Mouse (Mus musculus) kidney, adult 10 weeks (tissue): Measurements from ENCODE around the gene Sebox. TPM values are rescaled to one million over a fixed set of nuclear protein-coding genes. Genes with fewer than 3 reads are reported as not detected.

ENCODE experiments used
- polyA plus RNA-seq: library from polyadenylated mRNA; stranded (reverse); fragments of 350-450 nt; fragmentation: Illumina TruSeq; extraction: RNeasy Lipid Tissue Mini Kit (QIAGEN cat#74804); gene quantifications from one replicate; pipeline ENCODE4 v1.2.3, GENCODE M21; 2014; ENCODE audit warnings: low read depth, low replicate concordance

The Sebox gene
- polyA plus RNA-seq = not detected

DNA sequence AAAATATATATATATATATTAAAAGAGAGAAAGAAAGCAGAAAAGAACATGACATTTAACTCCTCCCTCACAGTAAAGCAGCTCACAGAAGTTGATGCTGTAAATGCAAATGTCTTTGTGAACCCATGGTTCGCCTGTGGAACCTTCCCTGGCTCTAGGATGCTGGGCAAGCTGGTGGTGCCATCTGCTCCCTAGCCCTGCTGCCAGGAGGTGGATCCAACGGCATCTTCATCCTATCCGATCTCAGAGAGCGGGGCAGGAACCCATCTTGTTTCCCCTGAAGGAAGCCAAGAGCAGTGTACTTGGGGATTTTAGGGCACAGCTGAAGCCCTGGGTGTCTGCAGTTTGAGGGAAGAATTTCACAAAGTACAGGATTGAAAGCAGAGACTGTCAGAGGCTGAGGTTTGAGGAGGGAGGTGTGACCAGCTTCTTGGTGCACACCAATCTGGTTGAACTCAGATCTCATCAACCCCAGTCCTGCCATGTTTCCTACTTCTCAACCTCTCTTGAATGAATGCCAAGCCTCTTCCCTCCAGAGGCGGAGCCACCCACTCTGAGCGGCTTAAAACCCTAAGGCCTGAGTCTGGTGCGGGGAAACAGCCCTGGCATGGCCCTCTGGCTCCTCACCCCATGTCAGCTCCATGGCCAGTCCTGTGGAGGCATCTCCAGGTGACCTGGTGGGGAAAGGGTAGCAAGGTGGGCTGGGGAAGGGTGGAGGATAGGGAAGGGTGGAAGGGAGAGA is at the start of gene Sebox:
Gene Sebox (plus strand): TSS at position 539 of the 742 bp plus-strand sequence.

DNA sequence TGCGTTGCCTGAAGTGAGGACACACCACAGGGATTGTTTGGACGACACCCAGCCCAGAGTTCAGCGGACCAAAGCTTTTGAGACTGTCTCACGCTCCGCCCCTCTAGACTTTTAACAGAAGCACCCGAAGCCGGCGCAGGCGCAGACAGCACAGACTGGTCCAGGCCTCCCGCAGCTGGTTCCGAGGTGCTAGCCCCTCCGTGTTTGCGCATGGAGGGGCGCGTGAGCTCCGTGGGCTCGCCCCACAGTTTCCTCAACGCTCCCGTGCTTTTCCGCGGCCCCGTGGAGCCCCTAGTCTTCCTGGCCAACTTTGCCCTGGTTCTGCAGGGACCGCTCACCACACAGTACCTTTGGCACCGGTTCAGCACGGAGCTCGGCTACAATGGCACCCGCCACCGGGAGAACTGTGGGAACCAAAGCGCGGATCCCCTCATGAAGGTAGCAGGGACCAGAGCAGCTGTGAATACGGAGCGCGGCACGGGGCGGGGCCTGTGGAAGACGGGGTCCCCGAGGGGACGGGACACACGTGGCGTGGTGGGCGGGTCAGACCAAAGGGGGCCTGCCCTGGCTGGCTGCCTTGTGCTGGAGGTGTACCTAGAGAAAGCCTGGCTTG is 37.6 kb upstream of the Sebox start, which contains the start of gene Slc46a1:
Gene Slc46a1 (plus strand): TSS at position 130 of the 613 bp plus-strand sequence.

DNA sequence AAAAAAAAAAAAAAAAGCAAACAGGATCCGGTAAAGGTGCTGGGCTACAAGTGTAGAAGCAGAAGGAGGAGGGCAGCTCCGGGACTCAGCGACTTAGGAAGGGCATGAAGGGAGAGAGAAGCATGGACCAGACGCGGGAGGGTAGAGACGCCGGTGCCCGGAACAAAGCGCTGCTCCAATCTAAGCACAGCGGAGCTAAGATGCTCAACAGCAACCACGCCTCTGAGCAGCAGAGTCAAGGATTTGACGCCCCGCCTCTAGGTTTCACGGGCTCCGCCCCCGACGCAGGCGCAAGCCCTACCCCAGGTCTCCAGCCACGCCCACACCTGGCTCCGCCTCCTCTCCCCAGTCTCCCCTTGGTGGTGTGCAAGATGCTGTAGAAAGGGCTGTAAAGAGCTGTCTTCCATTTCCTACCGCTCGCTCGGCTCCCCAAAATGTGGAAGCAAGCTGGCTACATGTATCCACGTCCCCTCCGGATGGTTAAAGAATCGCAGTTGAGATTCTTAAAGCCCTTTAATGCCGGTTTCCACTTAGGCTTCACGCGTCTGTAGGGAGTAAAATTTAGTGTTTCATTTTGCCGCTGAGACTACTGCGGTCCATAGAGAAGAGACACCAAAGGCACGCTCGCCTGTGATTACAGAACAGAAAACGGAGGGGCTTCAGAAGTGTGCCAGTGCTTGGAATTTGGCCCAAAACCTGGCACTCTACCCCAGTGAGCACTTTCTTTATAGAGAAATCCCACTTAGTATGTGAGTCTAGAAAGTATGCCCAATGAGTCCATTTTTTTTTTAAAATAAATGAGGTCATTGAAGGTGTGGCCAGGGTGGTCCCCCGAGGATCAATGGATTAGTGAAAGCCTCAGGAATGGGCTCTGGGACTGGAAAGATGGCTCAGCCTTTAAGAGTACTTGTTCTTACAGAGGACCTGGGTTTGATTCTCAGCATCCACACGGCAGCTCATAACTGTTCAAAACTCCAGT is 5.4 kb upstream of the Sebox start, which contains the start of gene Sarm1:
Gene Sarm1 (minus strand): TSS at position 211 of the 979 bp plus-strand sequence.

DNA sequence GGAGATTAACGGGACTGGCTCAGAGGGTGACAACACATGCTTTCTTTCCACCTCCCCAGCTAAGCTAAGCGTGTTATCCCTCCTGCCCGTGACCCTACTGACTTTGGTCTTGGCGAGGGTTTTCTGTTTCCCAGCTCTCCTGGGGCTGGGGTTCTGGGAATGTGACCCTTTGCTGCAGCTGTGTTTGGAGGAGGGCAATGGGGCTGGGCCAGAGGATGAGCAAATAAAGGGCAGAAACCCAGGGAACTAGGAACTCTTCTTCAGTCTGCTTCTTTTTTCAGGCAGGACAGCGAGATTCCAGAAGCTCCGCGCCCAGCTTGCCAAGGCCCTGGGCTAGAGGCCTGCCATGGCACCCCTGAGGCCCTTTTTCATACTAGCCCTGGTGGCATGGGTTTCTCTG is 4.2 kb upstream of the Sebox start, which contains the start of gene Vtn:
Gene Vtn (plus strand): TSS at position 88 of the 400 bp plus-strand sequence.

DNA sequence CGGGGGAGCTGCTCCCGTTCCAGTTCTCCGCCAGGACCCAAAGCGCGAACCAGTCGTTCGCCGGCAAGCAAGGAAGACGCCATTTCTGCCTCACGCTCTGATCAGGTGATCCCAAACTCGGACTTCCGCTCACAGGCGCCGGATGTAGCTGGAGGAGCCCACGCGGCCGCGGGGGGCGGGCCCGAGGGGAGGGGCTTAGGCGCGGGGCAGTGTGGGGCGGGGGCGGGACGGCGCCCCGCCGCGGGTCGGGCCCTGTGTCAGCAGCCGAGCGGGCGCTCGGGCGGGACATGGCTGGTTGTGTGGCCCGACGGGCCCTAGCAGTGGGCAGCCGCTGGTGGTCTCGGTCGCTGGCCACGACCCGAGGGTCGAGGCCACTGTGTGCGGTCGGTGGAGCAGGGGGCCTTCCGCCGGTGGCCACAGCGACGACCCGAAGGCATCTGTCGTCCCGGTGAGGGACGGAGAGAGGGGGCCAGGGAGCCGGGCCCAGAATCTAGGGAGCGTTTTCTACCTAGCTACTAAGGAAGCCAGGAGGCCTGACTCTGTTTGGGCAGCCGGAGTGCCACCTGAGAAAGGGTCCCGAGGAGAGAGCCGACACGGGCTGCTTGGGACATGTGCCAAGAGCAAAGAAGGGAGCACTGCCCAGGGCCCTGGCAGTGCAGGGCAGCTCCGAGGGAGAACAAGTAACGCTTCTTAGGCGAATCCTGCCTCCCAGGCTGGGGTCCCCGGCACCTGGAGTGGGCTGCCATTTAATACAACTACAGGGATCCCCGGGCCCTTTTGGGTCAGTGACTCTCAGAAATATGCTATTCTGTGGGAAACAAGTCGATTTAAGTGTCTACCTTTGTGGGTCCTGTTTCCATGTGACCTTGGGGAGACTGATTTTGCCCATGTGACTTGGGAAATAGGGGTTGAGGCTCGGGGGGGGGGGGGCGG is 9.0 kb downstream of the Sebox start, which contains the start of the genes Tmem199 and Poldip2:
Gene Tmem199 (minus strand): TSS at position 148 of the 933 bp plus-strand sequence.
Gene Poldip2 (plus strand): TSS at position 169 of the 933 bp plus-strand sequence.

DNA sequence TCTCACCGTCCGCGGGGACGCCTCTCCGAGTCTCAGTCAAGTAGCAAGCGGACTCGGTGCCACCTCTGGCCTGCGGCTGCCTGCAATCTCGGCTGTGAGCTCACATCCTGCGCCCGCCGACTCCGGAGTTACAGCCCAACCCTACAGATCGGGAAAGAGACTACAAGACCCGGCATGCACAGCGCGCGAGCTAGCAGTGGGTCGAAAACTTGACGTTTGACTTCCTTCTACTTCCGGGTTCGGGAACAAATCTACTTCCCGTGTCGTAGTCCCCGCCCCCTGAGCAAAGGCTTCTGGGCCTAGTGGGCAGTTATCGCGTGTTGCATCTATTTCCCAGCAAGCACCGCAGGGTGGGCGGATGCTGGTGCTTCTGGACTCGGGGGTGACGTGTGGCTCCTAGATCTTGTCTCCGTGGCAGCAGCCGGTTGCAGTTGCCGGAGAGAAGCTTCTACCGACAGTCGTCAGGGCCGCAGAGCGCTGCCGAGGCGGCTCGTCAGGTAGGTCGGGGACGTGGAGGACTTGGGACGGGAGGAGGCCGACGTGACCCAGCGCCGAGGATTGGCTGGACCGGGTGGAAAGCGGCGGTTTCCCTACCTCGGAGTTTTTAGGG is 32.9 kb downstream of the Sebox start, which contains the start of the genes Tnfaip1 and Ift20:
Gene Tnfaip1 (minus strand): TSS at position 253 of the 610 bp plus-strand sequence.
Gene Ift20 (plus strand): TSS at position 282 of the 610 bp plus-strand sequence.

DNA sequence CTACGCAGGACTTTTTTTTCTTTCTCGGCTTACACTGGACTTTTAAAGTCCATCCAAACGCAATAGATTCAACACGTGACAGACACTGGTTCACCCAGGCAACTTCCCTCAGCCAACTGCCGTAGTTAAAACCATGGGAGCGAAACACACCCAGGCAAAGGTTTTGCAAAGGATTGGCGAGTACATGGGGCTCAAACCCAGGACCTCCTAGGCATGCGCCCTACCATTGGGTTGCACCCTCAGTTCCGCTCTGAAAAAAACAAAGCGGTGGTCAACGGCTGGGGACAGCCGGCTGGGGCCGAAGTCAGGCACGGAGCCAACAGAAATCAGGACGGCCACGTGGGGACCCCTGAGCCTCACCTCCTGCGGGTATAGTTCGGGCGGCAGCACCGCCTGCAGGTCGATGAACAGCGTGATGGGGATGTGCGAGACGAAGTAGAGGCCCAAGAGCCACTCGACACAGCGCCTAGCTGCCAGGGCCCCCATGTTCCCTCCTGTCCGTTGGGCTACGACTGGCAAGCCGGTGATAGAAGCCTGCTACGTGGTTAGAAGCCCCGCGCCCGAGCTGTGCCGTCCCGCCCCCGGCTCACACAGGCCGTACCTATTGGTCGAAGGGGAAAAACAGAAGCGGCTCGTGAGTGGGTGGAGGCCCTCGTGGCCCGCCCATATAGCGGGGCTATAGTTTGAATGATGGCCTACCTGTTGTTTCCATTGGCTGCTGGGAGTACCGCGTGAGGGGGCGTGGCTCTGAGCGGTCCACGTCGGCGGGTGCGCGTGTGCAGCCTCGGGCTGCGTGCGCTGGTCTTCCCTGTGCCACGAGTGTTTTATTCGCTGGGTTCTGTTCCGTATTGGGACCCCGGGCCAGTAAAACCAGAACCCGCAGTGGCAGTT is 47.2 kb downstream of the Sebox start, which contains the start of gene Tmem97:
Gene Tmem97 (minus strand): TSS at position 610 of the 891 bp plus-strand sequence.

Other genes starting within 250 kb of the Sebox start
- 96.7 TPM for gene 2610507B11Rik, start 241.7 kb upstream of the Sebox start, polyA plus RNA-seq
- gene BC030499, start 212.6 kb upstream of the Sebox start, polyA plus RNA-seq = 0.20 TPM
- gene Spag5, start 201.9 kb upstream of the Sebox start, polyA plus RNA-seq = 5.3 TPM
- 13.5 TPM for gene Aldoc, start 180.5 kb upstream of the Sebox start, polyA plus RNA-seq
- 2.7 TPM for gene Pigs, start 175.0 kb upstream of the Sebox start, polyA plus RNA-seq
- 0.49 TPM for gene Unc119, start 160.0 kb upstream of the Sebox start, polyA plus RNA-seq
- not detected for gene Foxn1, start 116.9 kb upstream of the Sebox start, polyA plus RNA-seq
- gene Slc13a2, start 81.2 kb upstream of the Sebox start, polyA plus RNA-seq = 7.2 TPM
- gene Slc46a1, start 37.8 kb upstream of the Sebox start, polyA plus RNA-seq = 1.6 TPM
- gene Sarm1, start 5.7 kb upstream of the Sebox start, polyA plus RNA-seq = not detected
- not detected for gene Vtn, start 4.4 kb upstream of the Sebox start, polyA plus RNA-seq
- gene Tmem199, start 8.7 kb downstream of the Sebox start, polyA plus RNA-seq = 28.8 TPM
- gene Poldip2, start 8.7 kb downstream of the Sebox start, polyA plus RNA-seq = 17.7 TPM
- 25.3 TPM for gene Tnfaip1, start 32.9 kb downstream of the Sebox start, polyA plus RNA-seq
- 26.0 TPM for gene Ift20, start 32.9 kb downstream of the Sebox start, polyA plus RNA-seq
- gene Tmem97, start 47.3 kb downstream of the Sebox start, polyA plus RNA-seq = 19.0 TPM
- gene Nlk, start 193.9 kb downstream of the Sebox start, polyA plus RNA-seq = 46.2 TPM
- 5.9 TPM for gene Ccnq, start 248.3 kb downstream of the Sebox start, polyA plus RNA-seq